Mouse (Mus musculus) lung, postnatal 36 days (tissue): ENCODE results near the gene Tmem29.
A peak's percentile ranks its signal among the peaks of the same experiment; 100 is the strongest.
"Not testable (repeated sequence)": the region's sequence is repeated elsewhere in the genome, so short reads cannot be mapped to it uniquely, and the experiment has no call there.

ENCODE experiments used
- DNase-seq: peaks from one replicate; pipeline ENCODE4 v3.0.0; 2022; ENCODE audit warnings: mixed read lengths

Tmem29 gene

DNA sequence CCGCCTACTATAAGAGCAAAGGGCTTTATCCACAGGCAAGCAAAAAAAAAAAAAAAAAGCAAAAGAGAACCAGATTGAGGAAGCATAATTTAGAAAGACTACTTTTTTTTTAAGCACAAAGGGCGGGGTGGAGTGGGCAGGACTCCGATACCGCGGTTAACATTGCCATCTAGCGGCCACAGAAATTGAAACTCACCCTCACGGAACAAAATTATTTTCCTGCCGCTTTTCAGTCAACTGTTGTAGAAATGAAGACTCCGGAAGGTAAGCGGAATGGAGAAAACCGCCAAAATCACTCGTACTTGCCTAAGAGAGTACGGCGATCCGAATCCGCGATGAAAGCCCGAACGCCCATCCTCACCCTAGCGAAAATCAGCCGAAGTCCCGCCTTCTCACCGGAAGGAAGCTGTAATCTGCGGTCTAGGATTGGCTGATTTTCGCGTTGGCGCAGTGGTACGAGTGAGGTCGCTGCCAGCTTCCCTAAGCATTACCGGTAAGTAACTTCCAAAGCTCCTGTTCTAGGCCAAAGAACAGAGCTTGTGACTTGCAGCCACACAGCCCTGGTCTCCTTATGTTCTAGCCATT is at the start of gene Tmem29:
Tmem29 (minus strand) TSS at position 389 of the 585 bp plus-strand sequence.
- DNase-seq, result peak; percentile 95

DNA sequence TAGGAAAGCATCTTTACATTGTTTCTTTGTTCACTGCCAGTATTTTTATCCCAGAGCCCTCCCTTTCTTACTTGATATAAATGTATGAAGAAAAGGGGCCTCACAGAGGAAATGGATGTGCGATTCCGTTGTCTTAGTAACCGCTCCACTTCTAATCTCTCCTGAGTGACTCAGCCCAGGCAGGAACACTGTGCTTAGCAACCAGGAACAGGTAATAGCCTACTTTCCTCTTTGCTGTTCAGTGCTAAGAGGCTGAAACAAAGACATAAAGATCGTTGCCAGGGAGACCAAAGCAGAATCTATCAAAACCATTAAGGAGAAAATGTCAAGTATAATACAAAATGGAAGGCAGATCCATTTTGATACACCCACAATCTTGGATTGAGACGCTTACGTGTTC is 49.7 kb upstream of the Tmem29 start:
- DNase-seq, result no peak

DNA sequence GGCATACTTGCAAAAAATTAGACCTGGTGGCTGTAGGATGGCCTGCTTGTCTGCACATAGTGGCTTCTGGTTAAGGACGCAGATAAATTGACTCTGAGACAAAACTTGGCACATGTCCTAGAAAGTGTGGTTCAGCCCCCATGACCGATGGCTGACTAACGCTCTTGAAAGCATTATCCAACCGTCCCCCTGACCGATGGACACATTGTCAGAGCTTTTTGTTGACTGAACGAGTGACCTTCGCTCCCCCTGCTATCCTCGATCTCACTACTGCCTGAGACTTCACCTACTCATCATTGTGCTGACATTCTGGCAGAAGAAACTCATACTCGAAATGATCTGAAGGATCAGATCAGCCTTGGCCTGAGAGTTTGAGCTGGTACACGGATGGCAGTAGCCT is 28.9 kb upstream of the Tmem29 start:
- DNase-seq, result not testable (repeated sequence)

DNA sequence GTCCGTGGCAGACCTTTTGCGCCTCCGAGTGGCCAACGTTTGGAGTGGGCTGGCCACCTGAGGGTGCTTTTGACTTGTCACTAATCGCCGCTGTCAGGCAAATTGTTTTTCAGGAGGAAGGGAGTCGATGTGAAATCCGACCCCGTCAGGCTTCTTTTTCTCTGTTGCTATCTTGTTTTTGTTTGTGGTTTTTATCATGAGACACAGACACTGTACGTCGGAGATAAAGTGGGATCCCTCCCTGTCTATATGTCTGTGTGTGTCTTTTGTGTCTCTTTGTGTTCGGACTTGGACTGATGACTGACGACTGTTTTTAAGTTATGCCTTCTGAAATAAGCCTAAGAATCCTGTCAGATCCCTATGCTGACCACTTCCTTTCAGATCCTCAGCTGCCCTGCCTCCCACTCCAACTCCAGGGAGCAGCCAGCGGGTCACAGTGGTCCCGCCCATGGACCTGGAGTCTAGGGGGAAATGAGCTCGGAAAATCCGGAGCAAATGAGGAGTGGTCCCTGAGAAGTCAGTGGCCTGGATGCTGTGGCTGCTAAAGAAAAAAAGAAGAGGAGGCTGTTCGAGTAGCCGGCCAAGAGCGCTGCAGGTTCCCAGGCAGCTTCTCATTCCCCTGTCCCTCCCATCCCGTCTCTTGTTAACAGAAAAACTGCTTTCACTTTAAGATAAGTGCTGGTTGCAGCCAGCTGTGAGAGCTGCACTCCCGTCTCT is 27.5 kb upstream of the Tmem29 start:
- not testable (repeated sequence) for DNase-seq

DNA sequence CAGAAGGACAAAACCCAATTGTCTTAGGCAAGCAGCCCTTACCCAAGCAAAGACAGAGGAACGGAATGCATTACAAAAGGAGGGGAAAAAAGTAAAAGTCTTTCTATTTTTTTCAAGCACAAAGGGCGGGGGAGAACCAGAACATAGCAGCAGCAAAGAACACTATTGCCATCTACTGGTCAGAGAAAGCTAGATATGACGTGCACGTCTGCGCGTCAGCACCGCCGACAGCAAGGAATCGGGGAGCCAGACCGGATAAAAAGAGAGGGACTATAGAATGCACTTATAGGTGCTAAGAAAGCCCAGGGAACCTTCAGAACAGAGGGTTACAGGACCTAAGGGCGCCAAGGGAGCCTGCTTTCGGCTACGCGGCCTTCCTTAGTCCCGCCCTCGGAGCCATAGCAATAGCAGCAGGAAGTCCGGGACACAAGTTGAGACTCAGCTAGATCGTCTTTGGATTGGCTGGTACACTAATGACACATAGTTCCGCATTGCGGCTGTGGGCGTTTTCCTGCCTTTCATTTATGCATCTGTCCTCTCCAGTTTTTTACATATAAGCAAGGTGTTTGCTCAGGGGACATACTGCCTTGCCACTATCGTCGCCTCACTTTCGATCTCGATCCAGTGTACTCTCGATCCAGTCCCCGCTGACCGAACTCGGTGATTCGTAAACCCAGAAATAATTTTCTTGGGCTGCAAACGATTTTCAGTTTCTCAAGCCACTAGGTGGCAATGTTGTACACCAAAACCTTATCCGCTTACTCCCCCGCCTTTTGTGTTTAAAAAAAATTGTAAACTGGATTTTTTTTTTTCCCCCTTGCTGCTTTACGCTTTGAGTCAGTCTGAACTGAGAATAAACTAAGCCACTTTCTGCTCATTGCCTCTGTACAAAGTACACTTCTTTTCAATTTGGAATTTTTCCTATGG is 19.2 kb upstream of the Tmem29 start:
- DNase-seq, result peak; percentile 95

DNA sequence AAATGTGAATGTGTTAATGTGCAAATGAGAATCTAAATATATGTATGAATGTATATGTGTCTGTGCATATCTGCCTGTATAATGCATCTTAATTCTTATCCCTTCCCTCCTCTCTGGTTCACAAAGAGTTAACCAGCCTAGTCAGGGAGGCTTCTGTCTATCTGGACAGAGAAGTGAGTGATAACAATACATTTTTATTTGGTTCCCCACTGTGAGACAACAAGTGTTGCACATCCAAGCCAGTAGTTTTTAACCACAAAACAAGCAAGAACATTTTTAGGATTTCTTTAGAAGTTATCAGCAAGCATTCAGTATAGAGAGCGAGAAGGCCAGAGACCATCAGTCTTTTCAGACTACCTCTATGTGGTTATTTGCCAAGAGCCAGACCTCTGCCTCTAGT is 12.5 kb upstream of the Tmem29 start:
- DNase-seq, result no peak

DNA sequence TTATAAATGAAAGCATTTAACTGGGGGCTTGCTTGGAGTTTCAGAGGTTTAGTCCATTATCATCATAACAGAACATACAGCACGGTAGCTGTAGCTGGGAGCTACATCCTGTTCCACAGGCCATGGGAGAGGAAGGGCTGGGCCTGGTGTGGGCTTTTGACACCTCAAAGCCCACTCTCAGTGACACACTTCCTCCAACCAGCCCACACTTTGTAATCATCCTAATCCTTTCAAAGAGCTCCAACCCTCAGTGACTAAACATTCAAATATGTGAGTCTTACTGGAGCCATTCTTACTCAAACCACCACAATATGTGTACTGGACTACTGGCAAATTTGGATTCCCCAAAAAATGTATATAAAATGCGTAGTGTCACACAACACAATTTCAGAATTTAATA is 9.3 kb upstream of the Tmem29 start:
- no peak for DNase-seq

DNA sequence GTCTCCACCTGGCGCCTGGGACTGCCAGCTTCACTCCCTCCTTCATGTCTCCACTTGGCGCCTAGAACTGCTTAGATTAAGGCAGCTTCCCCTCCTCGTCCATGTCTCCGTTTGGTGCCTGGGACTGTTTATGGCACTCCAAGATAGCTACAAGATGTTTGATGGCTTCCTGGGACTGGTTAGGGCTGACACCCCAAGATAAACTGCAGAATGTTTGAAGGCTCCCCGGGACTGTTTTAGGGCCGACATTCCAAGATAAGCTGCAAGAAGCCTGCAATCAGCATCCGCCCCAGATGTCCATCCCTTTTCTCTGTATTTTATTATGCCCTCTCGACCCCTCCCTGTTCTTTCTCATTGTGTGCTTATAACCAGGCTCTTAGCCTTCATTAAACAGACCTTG is 7.9 kb upstream of the Tmem29 start:
- DNase-seq, result not testable (repeated sequence)

DNA sequence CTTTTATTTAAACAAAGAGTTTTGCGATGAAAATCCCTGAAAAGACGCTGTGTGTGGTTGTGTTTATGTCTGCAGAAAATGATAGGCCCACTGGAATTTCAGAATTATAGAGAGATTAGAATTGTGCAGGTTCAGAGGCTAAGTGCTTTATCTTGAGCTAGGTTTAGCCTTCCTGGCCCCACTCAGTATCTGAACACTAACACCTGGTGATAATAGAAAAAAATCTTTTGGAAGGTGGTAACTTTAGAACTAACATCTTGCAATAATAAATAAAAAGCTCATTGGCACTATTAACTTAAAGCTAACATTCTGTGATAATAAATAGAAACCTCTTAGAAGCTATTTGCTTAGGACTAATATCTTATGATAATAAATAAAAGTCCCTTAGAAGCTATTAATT is 1.2 kb upstream of the Tmem29 start:
- no peak for DNase-seq

DNA sequence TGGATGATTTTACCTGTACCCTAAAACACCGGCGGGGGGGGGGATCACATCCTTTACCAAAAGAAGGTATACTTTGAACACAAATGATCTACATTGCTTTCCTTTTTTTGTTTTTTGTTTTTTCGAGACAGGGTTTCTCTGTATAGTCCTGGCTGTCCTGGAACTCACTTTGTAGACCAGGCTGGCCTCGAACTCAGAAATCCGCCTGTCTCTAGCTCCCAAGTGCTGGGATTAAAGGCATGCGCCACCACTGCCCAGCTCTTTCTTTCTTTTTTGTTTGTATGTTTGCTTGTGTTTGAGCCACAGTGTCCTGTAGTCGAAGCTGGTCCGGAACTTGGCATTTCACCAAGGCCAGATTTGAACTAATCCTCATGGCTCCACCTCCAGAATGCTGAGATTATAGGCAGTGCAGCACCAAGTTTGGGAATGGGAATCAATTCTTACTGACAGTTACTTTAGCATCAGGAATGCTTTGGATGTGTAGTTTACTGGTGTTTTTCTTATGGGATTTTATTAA is 515 bp upstream of the Tmem29 start:
- peak; percentile 38 for DNase-seq

DNA sequence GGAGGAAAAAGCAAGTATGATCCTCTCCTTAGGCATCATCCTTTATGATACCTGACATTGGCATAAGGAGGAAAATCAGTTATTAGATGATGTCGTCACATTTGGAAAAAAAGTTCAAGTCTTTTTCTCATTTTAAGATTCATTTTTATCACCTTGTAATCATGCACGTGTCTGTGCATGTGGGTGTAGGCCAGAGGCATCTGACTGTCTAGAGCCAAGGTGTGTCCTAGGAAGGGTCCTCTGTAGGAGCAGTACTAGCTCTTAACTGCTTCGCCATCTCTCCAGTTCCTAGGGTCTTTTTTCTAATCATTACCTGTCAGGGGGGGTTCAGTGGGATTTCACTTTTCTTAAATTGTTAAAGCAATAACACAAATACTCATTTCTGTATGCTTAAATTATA is 818 bp downstream of the Tmem29 start:
- no peak for DNase-seq

DNA sequence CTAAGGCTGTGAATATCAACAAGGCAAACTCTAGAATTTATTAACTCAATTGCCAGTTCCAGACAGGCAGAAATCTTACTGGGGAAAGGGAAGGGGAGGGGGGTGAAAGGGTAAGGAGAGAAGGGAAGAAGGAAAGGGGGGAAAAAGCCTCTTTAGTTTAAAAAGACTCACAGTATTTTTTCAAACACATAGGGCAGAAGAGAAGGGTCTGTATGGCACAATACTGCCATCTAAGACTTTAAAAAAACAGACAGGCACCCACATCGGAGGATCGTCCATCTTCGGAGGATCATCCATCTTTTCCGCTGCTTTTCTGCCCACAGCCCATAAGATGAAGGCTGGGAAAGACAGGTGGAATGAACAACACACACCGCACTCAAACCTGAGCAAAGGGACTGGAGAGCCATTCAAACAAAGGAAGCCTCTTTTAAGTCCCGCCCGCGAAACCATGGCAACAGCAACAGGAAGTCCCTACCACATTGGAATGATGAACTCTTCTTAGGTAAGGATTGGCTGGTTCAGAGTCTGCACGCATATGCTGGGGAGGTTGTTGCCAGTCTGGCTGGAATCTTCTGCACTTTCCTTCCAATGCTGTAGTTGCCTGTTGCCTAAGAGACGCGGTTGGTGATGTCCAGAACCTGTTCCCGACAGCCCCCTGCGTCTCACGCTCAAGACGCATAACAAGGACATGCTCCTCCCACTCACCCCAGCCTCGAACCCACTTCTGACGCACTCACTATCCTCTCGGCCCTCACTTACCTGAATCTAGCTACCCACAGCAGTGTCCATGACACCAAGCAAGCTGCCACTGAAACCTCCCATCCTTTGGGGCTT is 18.2 kb downstream of the Tmem29 start:
- peak; percentile 92 for DNase-seq

DNA sequence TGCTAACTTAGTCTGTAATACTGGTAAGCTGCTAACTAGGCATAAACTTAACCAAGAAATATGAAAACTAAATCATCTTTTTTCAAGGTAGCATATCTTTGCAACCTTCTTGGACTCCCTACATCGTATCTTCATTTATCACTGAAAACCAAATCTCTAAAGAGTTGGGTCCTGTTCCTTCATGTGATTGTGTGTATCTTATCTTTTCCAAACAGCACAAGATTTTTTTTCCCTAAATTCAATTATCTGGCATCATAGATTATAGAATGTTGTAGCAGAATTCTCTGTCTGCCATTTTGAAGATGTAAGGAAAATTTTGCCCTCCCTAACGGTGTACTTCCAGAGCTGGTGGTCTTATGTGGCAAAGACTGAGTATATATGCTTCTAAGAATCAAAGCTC is 22.6 kb downstream of the Tmem29 start:
- no peak for DNase-seq

DNA sequence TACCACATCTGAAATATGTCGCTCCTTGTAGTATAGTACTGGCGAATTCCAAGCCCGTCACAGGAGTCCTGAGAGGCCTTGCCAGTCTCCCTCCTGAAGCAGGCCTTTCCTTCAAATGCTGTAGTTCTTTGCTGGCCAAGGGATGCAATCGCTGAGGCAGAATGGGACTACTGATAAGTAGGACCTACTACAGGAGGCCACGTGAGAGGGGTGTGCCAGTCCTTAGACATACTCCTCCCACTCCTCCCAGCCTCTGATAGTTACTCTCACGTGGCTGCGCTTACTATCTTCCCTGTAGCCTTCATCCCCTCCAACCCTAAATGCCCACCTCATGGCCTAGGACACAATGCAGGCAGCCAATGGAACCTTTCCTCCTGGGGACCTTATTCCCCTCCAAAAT is 23.6 kb downstream of the Tmem29 start:
- no peak for DNase-seq

DNA sequence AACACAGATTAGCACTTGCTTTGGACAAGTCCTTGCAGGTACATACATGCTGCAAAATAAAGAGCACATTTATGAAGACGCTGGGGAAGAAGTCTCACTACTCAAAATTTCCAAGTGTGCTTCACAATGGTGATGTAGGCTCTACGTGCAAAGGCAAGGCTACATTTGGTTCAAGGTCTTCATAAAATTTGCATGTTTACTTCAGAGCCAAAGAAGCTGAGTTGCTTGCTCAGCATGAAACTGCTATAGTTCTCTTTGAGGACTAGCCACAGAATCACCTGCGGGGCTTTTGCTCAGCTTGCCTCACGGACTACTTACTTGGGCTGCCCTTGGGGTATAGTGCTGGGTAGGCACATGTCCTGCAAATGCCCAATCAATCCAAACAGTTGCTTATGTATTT is 45.4 kb downstream of the Tmem29 start:
- no peak for DNase-seq
